Mouse (Mus musculus) brain, embryonic 14.5 days (tissue): ENCODE data around the gene Klf16.

Source experiments
- CTCF ChIP-seq: fragments of 200-500 bp; IDR thresholded peaks from 2 replicates; pipeline ENCODE4 v1.5.1; 2012; ENCODE audit warnings: inconsistent platforms, mild to moderate bottlenecking, moderate library complexity, borderline replicate concordance; ENCODE audit not compliant: insufficient read depth, insufficient read length; ENCODE audit errors: extremely low read depth
- POLR2A ChIP-seq: fragments of 200-500 bp; IDR thresholded peaks from 2 replicates; pipeline ENCODE4 v1.6.1; 2012; ENCODE audit warnings: mild to moderate bottlenecking, inconsistent platforms, borderline replicate concordance; ENCODE audit not compliant: poor library complexity, insufficient read depth, insufficient read length, severe bottlenecking; ENCODE audit errors: extremely low read depth

- TF ChIP-seq CTCF (no peak), POLR2A (no peak)
Measured at GRCm38 (mm10) chr10:80552364-80552763, 24.8 kb downstream of the Klf16 start.
